Mouse (Mus musculus): ENCODE results near the gene Spic. TPM values are rescaled to one million over a fixed set of nuclear protein-coding genes. Genes with fewer than 3 reads are reported as not detected.
"Not testable (repeated sequence)": the region's sequence is repeated elsewhere in the genome, so short reads cannot be mapped to it uniquely, and the experiment has no call there.

Gene Spic
- polyA plus RNA-seq, 1 experiment from 2014 or later, result not detected

DNA sequence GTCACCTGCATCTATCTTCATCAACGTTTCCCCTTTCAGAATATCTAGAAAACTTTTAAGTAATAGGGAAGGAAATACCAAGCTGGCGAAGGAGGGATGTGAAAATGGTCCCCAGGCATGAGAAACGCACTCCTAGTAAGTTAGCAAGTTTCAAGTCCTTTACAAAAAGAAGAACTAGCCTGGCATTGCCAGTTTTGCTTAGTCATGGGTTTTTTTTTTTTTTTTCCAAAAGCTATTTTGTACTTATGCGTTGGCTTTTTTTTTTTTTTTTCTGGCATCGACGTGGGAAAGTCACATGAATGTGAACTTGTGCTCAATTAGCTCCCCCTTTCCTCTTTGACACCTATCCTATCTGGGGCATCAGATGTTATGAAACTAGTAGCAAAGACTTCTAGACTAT is 27.5 kb upstream of the Spic start:
- DNase-seq (ENCODE audit: extremely low spot score, low spot score), result no peak

DNA sequence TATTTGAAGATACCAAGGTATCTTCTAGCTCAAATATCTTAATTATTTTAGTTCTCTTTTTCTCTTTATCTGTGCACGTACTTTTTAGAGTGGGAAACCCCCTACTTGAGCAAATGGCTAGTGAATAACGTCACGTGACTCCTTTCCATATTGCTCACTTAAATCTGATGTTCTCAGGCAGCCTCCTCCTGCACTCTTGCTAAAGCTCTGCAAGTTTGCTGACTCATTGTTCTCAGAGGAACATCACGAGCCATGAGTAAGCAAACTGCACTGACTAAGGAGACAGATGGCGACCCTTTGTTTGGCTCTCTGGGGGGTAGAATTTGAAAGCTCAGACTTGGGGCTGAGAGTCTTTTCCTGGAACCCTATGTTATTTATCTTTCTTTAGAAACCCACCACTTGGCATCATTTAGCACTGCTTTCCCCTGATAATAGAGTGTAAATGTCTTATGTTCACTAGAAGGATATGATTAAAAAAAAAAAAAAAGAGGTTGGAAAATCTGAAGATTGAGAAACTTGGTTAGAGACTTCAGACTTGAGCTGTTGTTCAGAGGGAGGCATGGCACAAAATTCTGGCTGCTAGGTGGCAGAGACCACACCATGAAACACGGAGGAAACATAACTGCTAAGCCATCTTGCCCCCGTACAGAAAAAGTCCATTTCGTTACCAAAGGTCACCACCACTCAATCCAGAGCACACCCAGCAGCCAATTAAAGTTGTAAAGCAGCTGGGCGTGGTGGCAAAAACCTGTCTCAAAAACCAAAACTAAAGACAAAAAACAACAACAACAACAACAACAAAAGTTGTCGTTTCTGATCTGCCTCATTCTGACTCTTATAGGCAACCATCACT is 24.1 kb upstream of the Spic start:
- WGBS, result 66% methylated on average over 10 of the region's 10 CpGs
- Histone ChIP-seq H3K27me3 (ENCODE audit: poor library complexity, severe bottlenecking) (no peaks in the 10 kb centered on the region), H3K9me3 (peaks cover 4% of the 10 kb centered on the region; the same call in 1 of the 2 replicates), H3K27ac (no peak overlapping the region), H3K36me3 (replicated peaks) (no peaks in the 10 kb centered on the region), H3K4me3 (no peak overlapping the region), H3K4me1 (no peaks in the 10 kb centered on the region)
- DNase-seq (ENCODE audit: extremely low spot score, low spot score), result no peak

More for the DNA sequence above, 27.5 kb upstream of the Spic start:
- H3K36me3 ChIP-seq (replicated peaks), result no peaks in the 10 kb centered on the region
- 89% methylated on average over 6 of the region's 6 CpGs for WGBS
- no peak overlapping the region for H3K27ac ChIP-seq
- no peaks in the 10 kb centered on the region for H3K27me3 ChIP-seq (ENCODE audit: poor library complexity, severe bottlenecking)
- no peaks in the 10 kb centered on the region for H3K9me3 ChIP-seq
- H3K4me1 ChIP-seq, result peaks cover 8% of the 10 kb centered on the region
- H3K4me3 ChIP-seq, result no peak overlapping the region

DNA sequence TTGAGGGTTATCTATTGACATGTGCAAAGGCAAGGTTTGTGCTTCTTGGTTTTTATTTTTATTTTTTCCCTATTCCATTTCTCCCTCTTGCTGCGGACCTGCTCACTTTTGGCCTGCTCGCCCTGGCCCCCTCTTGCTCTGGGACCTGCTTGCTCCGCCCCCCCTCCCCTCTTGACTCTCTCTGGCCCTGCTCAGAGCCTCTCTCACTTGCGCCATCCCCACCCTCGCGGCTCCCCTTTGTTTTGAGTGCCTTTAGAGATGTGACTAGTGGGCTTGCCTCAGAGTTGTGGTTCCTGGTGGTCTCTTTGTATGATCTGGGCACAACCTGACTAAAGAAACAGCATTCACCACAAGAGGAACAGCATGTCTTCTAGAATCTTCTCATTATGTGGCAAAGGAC is 16.1 kb upstream of the Spic start:
- Histone ChIP-seq H3K4me3 (no peak overlapping the region), H3K36me3 (replicated peaks) (no peaks in the 10 kb centered on the region), H3K27me3 (ENCODE audit: poor library complexity, severe bottlenecking) (no peaks in the 10 kb centered on the region), H3K27ac (no peak overlapping the region), H3K9me3 (peaks cover 7% of the 10 kb centered on the region; the same call in 1 of the 2 replicates), H3K4me1 (no peaks in the 10 kb centered on the region)
- no peak for DNase-seq (ENCODE audit: extremely low spot score, low spot score)
- WGBS, result 73% methylated on average over 6 of the region's 6 CpGs

DNA sequence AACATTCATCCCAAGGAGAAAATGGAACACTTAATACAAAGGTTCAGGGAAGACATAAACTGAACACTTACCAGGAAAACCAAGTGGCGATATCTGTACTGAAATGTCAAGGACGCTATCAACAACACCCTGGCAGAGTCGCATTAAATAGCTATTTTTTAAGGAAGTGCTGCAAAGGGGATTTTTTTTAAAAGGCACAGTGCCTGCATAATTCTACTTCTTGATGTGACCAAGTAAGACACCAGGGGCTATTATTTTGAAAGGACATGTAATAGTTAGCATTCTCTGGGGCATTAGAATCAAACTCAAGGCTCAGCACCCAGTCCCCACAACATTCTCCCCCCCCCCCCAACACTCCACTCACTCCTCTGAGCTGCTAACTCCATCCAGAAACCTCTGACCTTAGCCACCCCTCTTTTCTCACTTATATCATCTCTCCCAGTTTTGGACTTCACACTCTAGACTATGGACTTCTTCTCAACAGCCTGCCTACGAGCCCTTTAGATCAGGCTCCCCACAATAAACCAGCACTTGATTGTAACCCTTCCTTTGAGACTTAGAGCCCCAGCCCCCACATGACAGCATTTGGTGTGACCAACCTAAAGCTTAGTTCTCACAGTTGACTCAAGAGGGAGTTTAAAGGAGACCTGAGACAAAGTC is 1.8 kb downstream of the Spic start:
- Histone ChIP-seq H3K9me3 (no peaks in the 10 kb centered on the region), H3K27me3 (ENCODE audit: poor library complexity, severe bottlenecking) (no peaks in the 10 kb centered on the region), H3K4me1 (no peaks in the 10 kb centered on the region), H3K4me3 (no peak overlapping the region), H3K27ac (no peak overlapping the region), H3K36me3 (replicated peaks) (no peaks in the 10 kb centered on the region)
- WGBS, result 88% methylated on average over 4 of the region's 4 CpGs
- no peak for DNase-seq (ENCODE audit: extremely low spot score, low spot score)

DNA sequence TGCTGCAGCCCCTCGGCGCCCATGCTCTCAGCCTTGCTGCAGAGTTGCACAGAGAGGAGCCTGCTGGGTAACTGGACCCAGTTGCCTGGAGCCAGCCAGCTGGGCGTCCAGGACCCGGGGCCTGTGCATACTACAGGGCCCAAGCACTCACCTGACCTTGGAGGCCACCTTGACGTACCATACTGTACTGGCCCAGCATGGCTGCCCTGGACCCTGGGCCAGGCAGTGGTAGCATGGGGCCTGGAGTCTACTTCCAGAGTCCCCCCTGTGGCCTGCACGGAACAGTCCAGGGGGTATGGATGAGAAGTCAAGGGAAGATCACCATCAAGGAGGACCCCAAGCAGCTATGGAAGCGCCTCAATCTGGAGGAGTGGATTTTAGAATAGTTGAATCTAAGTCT is 12.0 kb downstream of the Spic start:
- no peak overlapping the region for H3K4me3 ChIP-seq

DNA sequence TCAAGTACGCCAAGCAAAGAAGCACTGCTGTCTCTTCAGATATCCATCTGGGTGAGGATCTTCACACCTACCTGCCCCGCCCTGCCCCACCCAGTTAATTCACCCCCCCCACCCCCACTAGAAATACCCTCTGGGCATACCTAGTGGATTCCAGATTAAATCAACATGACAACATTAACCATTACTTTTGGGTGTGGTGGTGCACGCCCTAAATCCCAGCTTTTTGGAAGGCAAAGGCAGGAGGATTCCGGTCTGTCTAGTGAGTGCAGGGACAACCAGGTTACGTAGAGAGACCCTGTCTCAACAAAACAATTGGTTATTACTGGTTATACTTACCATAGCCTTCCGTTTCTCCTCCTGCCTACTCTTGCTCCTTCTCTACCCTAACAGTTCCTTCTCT is 12.7 kb downstream of the Spic start:
- H3K27me3 ChIP-seq (ENCODE audit: poor library complexity, severe bottlenecking), result no peaks in the 10 kb centered on the region
- H3K36me3 ChIP-seq (replicated peaks), result no peaks in the 10 kb centered on the region
- H3K27ac ChIP-seq, result no peak overlapping the region
- no peak for DNase-seq (ENCODE audit: extremely low spot score, low spot score)
- H3K4me3 ChIP-seq, result no peak overlapping the region
- no peaks in the 10 kb centered on the region for H3K4me1 ChIP-seq
- no peaks in the 10 kb centered on the region for H3K9me3 ChIP-seq
- 91% methylated on average over 6 of the region's 6 CpGs for WGBS

More for the DNA sequence above, 12.0 kb downstream of the Spic start:
- Histone ChIP-seq H3K9me3 (no peaks in the 10 kb centered on the region), H3K4me1 (no peaks in the 10 kb centered on the region), H3K27me3 (ENCODE audit: poor library complexity, severe bottlenecking) (no peaks in the 10 kb centered on the region), H3K36me3 (replicated peaks) (no peaks in the 10 kb centered on the region), H3K27ac (no peak overlapping the region)
- no peak for DNase-seq (ENCODE audit: extremely low spot score, low spot score)
- WGBS, result 92% methylated on average over 7 of the region's 7 CpGs

DNA sequence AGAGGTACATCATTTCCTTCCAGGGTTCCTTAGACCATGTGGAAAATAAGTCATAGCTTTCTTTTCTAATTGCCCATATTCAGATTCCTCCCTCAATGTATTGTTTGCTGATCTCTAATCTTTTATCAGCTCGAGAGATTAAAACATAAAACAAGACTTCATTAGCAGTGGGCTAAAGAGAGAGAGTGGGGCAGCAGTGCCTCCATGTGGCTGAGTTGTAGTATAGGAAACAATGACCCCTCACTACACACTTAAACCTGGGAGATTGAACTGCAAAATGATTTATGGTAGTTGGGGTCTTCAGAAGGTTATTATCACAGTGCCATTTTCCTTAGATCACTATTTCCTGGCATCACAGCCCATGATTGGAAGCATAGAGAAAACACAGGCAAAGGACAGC is 15.1 kb downstream of the Spic start:
- H3K36me3 ChIP-seq (replicated peaks), result no peaks in the 10 kb centered on the region
- 49% methylated on average over 1 of the region's 1 CpGs for WGBS

DNA sequence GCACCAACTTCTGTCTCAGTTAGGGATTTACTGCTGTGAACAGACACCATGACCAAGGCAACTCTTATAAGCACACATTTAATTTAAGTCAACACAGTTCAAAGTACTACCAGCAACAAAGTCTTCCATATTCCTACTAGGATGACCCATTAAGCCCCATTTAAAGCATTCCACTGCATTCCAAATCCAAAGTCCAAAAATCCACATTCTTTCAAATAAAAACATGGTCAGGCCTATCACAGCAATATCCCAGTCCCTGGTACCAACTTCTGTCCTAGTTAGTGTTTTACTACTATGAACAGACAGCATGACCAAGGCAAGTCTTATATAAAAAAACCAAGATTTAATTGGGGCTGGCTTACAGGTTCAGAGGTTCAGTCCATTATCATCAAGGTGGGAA is 21.0 kb downstream of the Spic start:
- H3K36me3 ChIP-seq (replicated peaks); H3K4me1 ChIP-seq; H3K9me3 ChIP-seq; DNase-seq (ENCODE audit: extremely low spot score, low spot score); H3K27me3 ChIP-seq (ENCODE audit: poor library complexity, severe bottlenecking); H3K27ac ChIP-seq; H3K4me3 ChIP-seq: not testable (repeated sequence)

More for the DNA sequence above, 15.1 kb downstream of the Spic start:
- H3K4me3 ChIP-seq, result no peak overlapping the region
- no peaks in the 10 kb centered on the region for H3K9me3 ChIP-seq
- H3K27me3 ChIP-seq (ENCODE audit: poor library complexity, severe bottlenecking), result no peaks in the 10 kb centered on the region
- no peak for DNase-seq (ENCODE audit: extremely low spot score, low spot score)
- H3K4me1 ChIP-seq, result no peaks in the 10 kb centered on the region
- no peak overlapping the region for H3K27ac ChIP-seq

DNA sequence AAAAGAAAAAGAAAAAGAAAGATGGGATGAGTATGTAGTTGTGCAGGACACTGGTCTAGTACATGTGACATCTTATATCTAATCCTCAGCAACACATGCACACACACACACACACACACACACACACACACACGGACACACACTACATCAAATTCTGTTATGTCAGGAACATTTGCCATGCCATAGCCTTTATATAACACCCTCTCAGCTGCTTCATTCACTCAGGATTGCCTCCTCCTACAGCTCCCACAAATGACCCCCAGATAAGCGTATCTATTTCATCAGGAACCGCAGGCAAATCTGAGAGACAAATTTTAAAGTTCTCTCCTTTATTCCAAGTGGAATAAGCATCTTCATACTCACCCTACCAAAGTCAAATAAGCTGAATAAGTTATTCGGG is 25.9 kb downstream of the Spic start:
- Histone ChIP-seq H3K4me3 (no peak overlapping the region), H3K9me3 (no peaks in the 10 kb centered on the region), H3K4me1 (no peaks in the 10 kb centered on the region), H3K36me3 (replicated peaks) (no peaks in the 10 kb centered on the region), H3K27ac (no peak overlapping the region), H3K27me3 (ENCODE audit: poor library complexity, severe bottlenecking) (no peaks in the 10 kb centered on the region)
- DNase-seq (ENCODE audit: extremely low spot score, low spot score), result no peak
- 91% methylated on average over 4 of the region's 4 CpGs for WGBS

DNA sequence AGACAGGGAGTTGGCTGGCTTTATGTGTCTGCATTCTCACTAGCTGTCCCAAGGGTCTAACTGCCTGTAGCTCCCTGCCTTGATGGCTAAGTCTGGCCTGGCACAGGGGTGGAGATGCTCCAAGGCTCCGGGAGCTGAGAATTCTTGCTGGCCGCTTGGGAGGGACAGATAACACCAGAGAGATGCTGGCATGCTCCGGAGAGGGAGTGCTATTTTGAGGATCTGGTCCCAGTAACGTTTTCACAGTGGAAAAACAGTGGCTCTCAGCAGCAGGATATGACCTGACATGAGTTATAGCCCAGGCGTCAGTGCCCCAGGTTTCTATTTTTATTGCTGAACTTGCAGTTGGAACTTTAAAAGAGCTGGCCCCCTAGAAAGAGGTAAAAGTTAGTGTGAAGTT is 39.4 kb downstream of the Spic start:
- Histone ChIP-seq H3K36me3 (replicated peaks) (no peaks in the 10 kb centered on the region), H3K4me3 (no peak overlapping the region), H3K4me1 (no peaks in the 10 kb centered on the region), H3K27me3 (ENCODE audit: poor library complexity, severe bottlenecking) (no peaks in the 10 kb centered on the region), H3K9me3 (no peaks in the 10 kb centered on the region; the same call in 1 of the 2 replicates), H3K27ac (no peak overlapping the region)
- DNase-seq (ENCODE audit: extremely low spot score, low spot score), result no peak
- WGBS, result 82% methylated on average over 5 of the region's 5 CpGs

DNA sequence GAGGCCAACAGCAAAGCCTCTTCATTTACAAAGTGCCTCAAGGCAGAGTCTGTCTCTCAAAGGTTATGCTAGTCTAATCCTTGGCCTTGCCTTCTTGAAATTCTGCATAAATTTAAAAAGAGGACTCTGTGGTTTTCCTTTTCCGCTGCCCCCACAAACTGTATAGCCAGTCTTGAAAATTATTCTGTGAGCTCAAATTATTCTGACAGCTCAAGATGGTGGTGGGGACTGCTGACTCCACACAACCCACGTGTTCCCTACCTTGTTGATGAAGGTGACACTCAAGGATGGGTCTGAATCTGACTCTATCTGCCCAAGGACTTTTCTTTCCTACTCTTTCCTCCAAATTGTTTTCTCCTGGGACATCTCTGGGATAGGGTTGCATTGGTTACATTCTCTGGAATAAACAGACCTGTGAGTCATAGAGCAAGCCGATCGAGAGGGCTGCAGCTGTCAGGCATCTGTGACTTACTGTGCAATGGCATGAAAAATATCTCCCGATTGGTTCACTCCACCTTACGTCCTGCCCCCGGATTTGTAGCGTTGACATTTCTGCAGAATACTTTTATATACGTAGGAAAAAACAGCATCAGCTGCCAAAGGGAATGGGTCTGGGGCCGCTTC is 53.4 kb downstream of the Spic start:
- Histone ChIP-seq H3K36me3 (replicated peaks) (no peaks in the 10 kb centered on the region), H3K9me3 (no peaks in the 10 kb centered on the region), H3K27me3 (ENCODE audit: poor library complexity, severe bottlenecking) (no peaks in the 10 kb centered on the region), H3K27ac (no peak overlapping the region), H3K4me3 (no peak overlapping the region), H3K4me1 (peaks cover 7% of the 10 kb centered on the region; the same call in 1 of the 2 replicates)
- 91% methylated on average over 10 of the region's 10 CpGs for WGBS
- no peak for DNase-seq (ENCODE audit: extremely low spot score, low spot score)

DNA sequence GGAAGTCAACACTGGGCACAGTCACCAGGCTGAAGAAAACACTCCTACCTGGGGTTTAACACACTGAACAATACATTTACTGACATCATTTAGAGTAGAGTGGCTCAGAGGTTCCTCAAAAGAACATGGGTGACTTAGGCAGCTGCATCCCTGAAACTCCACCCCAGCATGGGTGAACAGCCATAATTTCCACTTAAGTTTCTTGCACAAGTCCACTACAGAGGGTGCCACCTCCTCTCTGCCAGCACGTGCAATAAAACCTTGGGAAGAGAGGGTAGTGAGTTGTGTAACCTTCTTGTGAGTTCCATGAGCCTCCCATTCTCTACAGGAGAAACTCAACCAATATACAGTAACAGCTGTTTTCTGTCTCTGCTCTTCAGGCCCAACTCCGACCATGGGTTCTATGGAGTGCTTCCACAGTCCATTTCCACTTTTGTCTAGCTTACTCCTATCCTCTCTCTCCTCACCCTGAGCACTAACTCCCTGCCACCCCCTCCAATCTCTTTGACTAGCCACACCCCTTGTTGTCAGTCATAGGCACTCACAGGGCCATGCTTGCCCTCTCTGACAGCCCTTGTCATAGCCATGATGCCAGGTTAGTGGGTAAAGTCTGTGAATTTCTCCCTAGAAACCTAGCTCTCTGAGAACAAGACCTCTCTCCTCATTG is 54.0 kb downstream of the Spic start:
- H3K27ac ChIP-seq, result no peak overlapping the region
- no peaks in the 10 kb centered on the region for H3K27me3 ChIP-seq (ENCODE audit: poor library complexity, severe bottlenecking)
- H3K9me3 ChIP-seq, result no peaks in the 10 kb centered on the region
- no peak for DNase-seq (ENCODE audit: extremely low spot score, low spot score)
- no peaks in the 10 kb centered on the region for H3K36me3 ChIP-seq (replicated peaks)
- H3K4me1 ChIP-seq, result peaks cover 7% of the 10 kb centered on the region; the same call in 1 of the 2 replicates
- no peak overlapping the region for H3K4me3 ChIP-seq
- WGBS, result 89% methylated on average over 2 of the region's 2 CpGs

Measured in forebrain, embryonic 10.5 days (tissue).